Mouse (Mus musculus) lung, adult 2 months (tissue): Measurements from ENCODE around the gene Hipk1. TPM values are rescaled to one million over a fixed set of nuclear protein-coding genes. Genes with fewer than 3 reads are reported as not detected.

Experiments
- DNase-seq: peaks from one replicate; pipeline ENCODE4 v3.0.0; 2022
- H3K4me1 ChIP-seq: fragments of 200-500 bp; 2 replicates; pipeline ENCODE4 v1.6.1; 2011; ENCODE audit warnings: low read length; ENCODE audit not compliant: control insufficient read depth, insufficient read depth
- H3K4me3 ChIP-seq: fragments of 200-500 bp; replicated peaks from 2 replicates; pipeline ENCODE3; 2011; ENCODE audit warnings: low read depth, mild to moderate bottlenecking, control low read depth, low read length; ENCODE audit errors: extremely low read depth
- CTCF ChIP-seq: fragments of 200-500 bp; IDR thresholded peaks from 2 replicates; pipeline ENCODE4 v1.5.1; 2011; ENCODE audit warnings: mild to moderate bottlenecking, low read length, control low read depth; ENCODE audit not compliant: insufficient read depth
- POLR2A ChIP-seq: fragments of 200-500 bp; IDR thresholded peaks from 2 replicates; pipeline ENCODE4 v1.6.1; 2011; ENCODE audit warnings: low read depth, mild to moderate bottlenecking, control low read depth, low read length, borderline replicate concordance; ENCODE audit errors: extremely low read depth
- WGBS: fragments of 180-500 bp; shearing (Covaris S2); methylation state at CpG from one replicate; pipeline ENCODE4 v1.1.7; 2018; 5-methylcytosine and 5-hydroxymethylcytosine counted together
- polyA plus RNA-seq: library from polyadenylated mRNA; depleted of rRNA; stranded (reverse); fragments of >200 nt; gene quantifications from 2 replicates; pipeline ENCODE4 v1.2.3, GENCODE M21; 2012

Hipk1 gene
- polyA plus RNA-seq, 1 experiment: 143 TPM

DNA sequence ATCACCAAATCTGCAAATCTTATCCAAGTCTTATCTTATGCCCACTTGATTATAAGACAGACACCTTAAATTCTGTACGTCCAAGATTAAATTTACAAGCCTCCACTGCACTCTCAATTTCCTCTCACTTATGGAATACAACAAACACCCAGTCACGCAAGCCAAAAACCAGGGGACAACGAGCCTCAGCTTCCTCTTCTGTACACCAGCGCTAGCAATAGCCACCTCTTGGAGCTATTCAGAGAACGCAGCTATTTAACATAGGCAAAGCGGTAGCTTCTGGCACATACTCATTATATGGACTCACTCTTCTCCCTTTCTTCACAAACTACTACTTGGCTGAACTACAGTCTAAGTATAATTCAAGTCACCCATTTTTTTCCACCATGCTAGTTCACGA lies 12.2 kb downstream of the Hipk1 start:
- no peak overlapping the region for H3K4me3 ChIP-seq
- DNase-seq: no peak
- TF ChIP-seq POLR2A: no peak
- TF ChIP-seq CTCF: no peak
- peaks cover 39% of the 10 kb centered on the region for H3K4me1 ChIP-seq
- WGBS: 48% methylated on average over 7 of the region's 7 CpGs

GRCm38 (mm10) chr3:103778660-103779059 lies 12.7 kb downstream of the Hipk1 start:
- H3K4me3 ChIP-seq: no peak overlapping the region
- no peak for DNase-seq
- WGBS: 45% methylated on average over 6 of the region's 6 CpGs
- TF ChIP-seq CTCF (no peak), POLR2A (no peak)
- H3K4me1 ChIP-seq: peaks cover 37% of the 10 kb centered on the region

DNA sequence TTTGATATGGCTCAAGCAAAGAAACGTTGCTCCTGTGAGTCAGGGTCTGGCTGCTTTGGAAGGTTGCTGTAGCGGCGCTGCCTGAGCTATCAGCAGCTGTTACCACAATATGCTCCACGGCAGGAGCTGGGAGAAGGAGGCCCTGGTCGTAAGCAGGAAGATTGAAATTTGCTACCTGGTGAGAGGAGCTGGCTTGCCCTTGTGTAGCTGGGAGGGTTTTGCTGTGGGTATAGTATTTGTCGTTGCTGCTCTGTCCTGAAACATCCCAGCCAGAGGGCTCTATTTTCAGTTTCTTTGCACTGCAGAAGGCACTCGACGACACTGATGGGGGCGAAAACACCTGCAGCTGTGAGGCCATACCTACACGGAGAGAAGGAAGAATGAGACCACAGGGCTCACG lies 13.4 kb downstream of the Hipk1 start:
- Histone ChIP-seq H3K4me1 (peaks cover 41% of the 10 kb centered on the region), H3K4me3 (no peak overlapping the region)
- DNase-seq: no peak
- no peak for TF ChIP-seq POLR2A
- no peak for TF ChIP-seq CTCF
- WGBS: 77% methylated on average over 11 of the region's 11 CpGs

DNA sequence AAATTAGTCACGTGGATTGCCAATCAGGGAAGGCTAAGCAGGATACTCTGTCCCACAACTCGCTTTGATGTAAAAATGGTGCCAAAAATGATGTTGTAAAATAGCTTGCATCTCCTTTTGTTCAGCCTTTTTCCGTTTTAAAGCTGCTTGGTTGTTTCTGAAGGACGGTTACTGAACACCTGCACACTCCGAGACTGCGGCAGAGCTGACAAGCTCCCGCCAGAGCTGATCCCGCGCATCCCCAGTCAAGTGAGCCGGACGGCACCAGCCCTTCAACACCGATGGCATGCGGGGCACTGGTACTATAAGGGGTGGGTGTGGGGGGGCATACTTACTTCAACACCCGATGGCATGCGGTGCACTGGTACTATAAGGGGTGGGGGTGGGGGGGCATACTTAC lies 17.4 kb downstream of the Hipk1 start:
- WGBS: 67% methylated on average over 15 of the region's 15 CpGs
- Histone ChIP-seq H3K4me3 (no peak overlapping the region), H3K4me1 (peaks cover 33% of the 10 kb centered on the region)
- DNase-seq: no peak
- no peak for TF ChIP-seq POLR2A
- no peak for TF ChIP-seq CTCF

DNA sequence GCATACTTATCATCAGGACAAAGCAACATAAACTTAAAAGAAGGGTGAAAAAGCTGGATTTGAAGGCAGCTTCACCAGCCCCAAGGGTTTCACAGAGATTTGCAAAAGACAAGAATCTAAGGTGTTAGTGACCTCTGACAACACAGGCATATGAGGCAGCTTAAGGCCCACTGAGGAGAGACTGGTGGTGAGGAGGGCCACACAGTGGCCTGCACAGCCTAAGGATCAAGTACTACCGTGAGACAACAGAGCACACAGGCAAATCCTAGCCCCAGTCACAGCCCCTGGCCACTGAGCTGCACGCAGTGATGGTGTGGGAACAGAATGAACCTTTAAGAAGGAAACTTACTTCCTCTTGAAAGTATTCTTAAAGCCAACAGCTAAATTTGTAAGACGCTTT lies 17.9 kb downstream of the Hipk1 start:
- 52% methylated on average over 3 of the region's 3 CpGs for WGBS
- DNase-seq: no peak
- Histone ChIP-seq H3K4me1 (peaks cover 29% of the 10 kb centered on the region), H3K4me3 (no peak overlapping the region)
- no peak for TF ChIP-seq CTCF
- no peak for TF ChIP-seq POLR2A

GRCm38 (mm10) chr3:103772846-103773245 lies 18.5 kb downstream of the Hipk1 start:
- Histone ChIP-seq H3K4me3 (no peak overlapping the region), H3K4me1 (peaks cover 29% of the 10 kb centered on the region)
- TF ChIP-seq CTCF: no peak
- TF ChIP-seq POLR2A: no peak
- 28% methylated on average over 4 of the region's 4 CpGs for WGBS
- no peak for DNase-seq

GRCm38 (mm10) chr3:103771531-103772130 lies 19.7 kb downstream of the Hipk1 start:
- no peak overlapping the region for H3K4me3 ChIP-seq
- TF ChIP-seq POLR2A: no peak
- peaks cover 29% of the 10 kb centered on the region for H3K4me1 ChIP-seq
- DNase-seq: peak; percentile 67
- WGBS: 7% methylated on average over 9 of the region's 9 CpGs

- no peak for DNase-seq
- no peak for TF ChIP-seq POLR2A
- TF ChIP-seq CTCF: no peak
- peaks cover 11% of the 10 kb centered on the region for H3K4me1 ChIP-seq
- no peak overlapping the region for H3K4me3 ChIP-seq
- WGBS: 42% methylated on average over 3 of the region's 3 CpGs
These were observed 24.6 kb downstream of the Hipk1 start for GRCm38 (mm10) chr3:103766789-103767188.

- no peak overlapping the region for H3K4me3 ChIP-seq
- TF ChIP-seq POLR2A (no peak), CTCF (no peak)
- DNase-seq: no peak
- H3K4me1 ChIP-seq: peaks cover 2% of the 10 kb centered on the region; the same call in 1 of the 2 replicates
- 79% methylated on average over 5 of the region's 5 CpGs for WGBS
These were observed 31.9 kb downstream of the Hipk1 start for GRCm38 (mm10) chr3:103759261-103759970.

GRCm38 (mm10) chr3:103758456-103758855 lies 32.9 kb downstream of the Hipk1 start:
- Histone ChIP-seq H3K4me3 (no peak overlapping the region), H3K4me1 (peaks cover 2% of the 10 kb centered on the region; the same call in 1 of the 2 replicates)
- 85% methylated on average over 7 of the region's 7 CpGs for WGBS
- no peak for DNase-seq
- TF ChIP-seq CTCF: no peak
- TF ChIP-seq POLR2A: no peak
